Mouse (Mus musculus) liver, embryonic 12.5 days (tissue): ENCODE data around the gene Fam219a. TPM values are rescaled to one million over a fixed set of nuclear protein-coding genes. Genes with fewer than 3 reads are reported as not detected.

Experiments used
- ATAC-seq: fragments of 200-750 bp; cut with Nextera tagmentation; 2 replicates; pipeline ENCODE4 v1.8.0; 2017; ENCODE audit warnings: moderate number of reproducible peaks, mild to moderate bottlenecking, moderate library complexity
- H3K27ac ChIP-seq: fragments of 300-500 bp; sonication (generic); 2 replicates; pipeline ENCODE4 v1.5.1; 2016; ENCODE audit warnings: mild to moderate bottlenecking
- H3K27me3 ChIP-seq: fragments of 300-500 bp; sonication (generic); replicated peaks from 2 replicates; pipeline ENCODE4 v1.6.1; 2016; ENCODE audit warnings: mild to moderate bottlenecking, moderate library complexity
- H3K36me3 ChIP-seq: fragments of 300-500 bp; sonication (generic); 2 replicates; pipeline ENCODE4 v1.6.1; 2016; ENCODE audit warnings: mild to moderate bottlenecking, moderate library complexity
- H3K4me1 ChIP-seq: fragments of 300-500 bp; sonication (generic); 2 replicates; pipeline ENCODE4 v1.6.1; 2016
- H3K4me2 ChIP-seq: fragments of 300-500 bp; sonication (generic); 2 replicates; pipeline ENCODE4 v1.6.1; 2016; ENCODE audit warnings: mild to moderate bottlenecking, moderate library complexity
- H3K4me3 ChIP-seq: fragments of 300-500 bp; sonication (generic); 2 replicates; pipeline ENCODE4 v1.5.1; 2016; ENCODE audit warnings: mild to moderate bottlenecking, moderate library complexity
- H3K9ac ChIP-seq: fragments of 300-500 bp; sonication (generic); 2 replicates; pipeline ENCODE4 v1.6.1; 2016; ENCODE audit warnings: mild to moderate bottlenecking, moderate library complexity
- H3K9me3 ChIP-seq: fragments of 300-500 bp; sonication (generic); replicated peaks from 2 replicates; pipeline ENCODE4 v1.6.1; 2016; ENCODE audit warnings: mild to moderate bottlenecking, moderate library complexity
- WGBS: fragments of 180-500 bp; shearing (Covaris S2); methylation state at CpG from one replicate; pipeline ENCODE4 v1.1.7; 2016; ENCODE audit not compliant: insufficient replicate concordance; 5-methylcytosine and 5-hydroxymethylcytosine counted together
- polyA plus RNA-seq: library from polyadenylated mRNA; unstranded; fragments of >200 nt; fragmentation: Nextera tagmentation; extraction: Ambion mirVana; gene quantifications from 2 replicates; pipeline ENCODE4 v1.2.1, GENCODE M21; 2016

Gene Fam219a
- polyA plus RNA-seq, 1 experiment from 2014 or later: 1.0 TPM

- no peak overlapping the region for H3K9ac ChIP-seq
- no peaks in the 10 kb centered on the region for H3K36me3 ChIP-seq
- H3K27ac ChIP-seq: no peak overlapping the region
- H3K4me1 ChIP-seq: no peaks in the 10 kb centered on the region
- H3K4me2 ChIP-seq: no peak overlapping the region
- H3K4me3 ChIP-seq: no peak overlapping the region
- 21% methylated on average over 8 of the region's 8 CpGs for WGBS
- H3K27me3 ChIP-seq: no peaks in the 10 kb centered on the region
- no peak for ATAC-seq
- H3K9me3 ChIP-seq: no peaks in the 10 kb centered on the region
Observed at GRCm38 (mm10) chr4:41545985-41546384, 23.4 kb downstream of the Fam219a start.

- no peaks in the 10 kb centered on the region for H3K27me3 ChIP-seq
- no peak overlapping the region for H3K4me2 ChIP-seq
- no peak overlapping the region for H3K4me3 ChIP-seq
- ATAC-seq: no peak
- no peak overlapping the region for H3K27ac ChIP-seq
- H3K9ac ChIP-seq: no peak overlapping the region
- no peaks in the 10 kb centered on the region for H3K9me3 ChIP-seq
- H3K4me1 ChIP-seq: no peaks in the 10 kb centered on the region
- no peaks in the 10 kb centered on the region for H3K36me3 ChIP-seq
- WGBS: 62% methylated on average over 8 of the region's 8 CpGs
Observed at GRCm38 (mm10) chr4:41542136-41542535, 27.2 kb downstream of the Fam219a start.

DNA sequence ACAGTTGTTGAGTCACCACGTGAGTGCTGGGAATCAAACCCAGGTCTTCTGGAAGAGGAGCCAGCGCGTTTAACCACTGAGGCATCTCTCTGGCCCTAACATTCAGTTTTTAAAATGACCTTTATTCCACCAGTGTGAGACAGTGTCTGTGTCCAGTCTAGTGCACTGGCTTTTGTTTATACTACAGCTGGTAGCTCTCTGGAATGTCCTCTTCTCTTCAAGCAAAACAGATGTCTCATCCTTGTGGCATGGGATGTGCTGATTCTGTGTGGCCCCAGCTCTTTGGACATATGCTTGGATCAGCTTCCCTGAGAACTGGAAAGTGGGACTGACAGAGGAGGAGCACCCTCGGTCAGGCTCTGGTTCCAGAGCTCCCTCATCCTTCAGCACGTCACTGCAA is 34.5 kb downstream of the Fam219a start:
- H3K27ac ChIP-seq: no peak overlapping the region
- no peak for ATAC-seq

DNA sequence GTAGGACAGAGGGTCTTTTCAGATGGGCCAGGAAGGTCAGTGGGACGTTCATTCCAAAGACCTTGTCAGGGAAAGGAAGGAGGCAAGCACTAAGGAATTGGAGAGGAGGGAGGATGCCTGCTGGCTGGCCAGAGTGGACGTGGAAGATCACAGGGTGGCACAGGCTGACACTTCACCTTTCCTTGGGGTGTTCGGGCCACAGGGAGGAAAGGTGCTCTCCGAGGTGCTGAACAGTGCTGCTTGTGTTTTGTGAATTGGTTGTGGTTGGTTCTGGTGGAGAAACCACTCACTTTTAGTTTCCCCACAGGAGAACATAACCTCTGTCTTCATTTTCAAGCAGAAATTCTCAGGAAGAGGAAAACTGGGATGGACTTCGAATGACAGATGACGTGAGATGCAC is 36.9 kb downstream of the Fam219a start:
- Histone ChIP-seq H3K27ac (no peak overlapping the region), H3K4me3 (no peak overlapping the region), H3K9me3 (no peaks in the 10 kb centered on the region), H3K36me3 (no peaks in the 10 kb centered on the region), H3K4me2 (no peak overlapping the region), H3K9ac (no peak overlapping the region), H3K27me3 (0 out of 2 replicates have a peak, but pooled peaks cover 11% of the 10 kb centered on the region), H3K4me1 (no peaks in the 10 kb centered on the region)
- no peak for ATAC-seq
- WGBS: 27% methylated on average over 6 of the region's 6 CpGs

More for the DNA sequence above, 34.5 kb downstream of the Fam219a start:
- no peak overlapping the region for H3K4me2 ChIP-seq
- H3K9ac ChIP-seq: no peak overlapping the region
- H3K4me1 ChIP-seq: no peaks in the 10 kb centered on the region
- no peaks in the 10 kb centered on the region for H3K27me3 ChIP-seq
- 45% methylated on average over 5 of the region's 5 CpGs for WGBS
- no peaks in the 10 kb centered on the region for H3K36me3 ChIP-seq
- H3K4me3 ChIP-seq: no peak overlapping the region
- H3K9me3 ChIP-seq: no peaks in the 10 kb centered on the region

GRCm38 (mm10) chr4:41527996-41528395 is 41.3 kb downstream of the Fam219a start:
- ATAC-seq: no peak
- Histone ChIP-seq H3K9ac (no peak overlapping the region), H3K27ac (no peak overlapping the region), H3K36me3 (no peaks in the 10 kb centered on the region), H3K9me3 (no peaks in the 10 kb centered on the region), H3K4me3 (no peak overlapping the region), H3K4me1 (no peaks in the 10 kb centered on the region), H3K27me3 (peaks cover 19% of the 10 kb centered on the region; the same call in 1 of the 2 replicates), H3K4me2 (no peak overlapping the region)
- 59% methylated on average over 8 of the region's 8 CpGs for WGBS

DNA sequence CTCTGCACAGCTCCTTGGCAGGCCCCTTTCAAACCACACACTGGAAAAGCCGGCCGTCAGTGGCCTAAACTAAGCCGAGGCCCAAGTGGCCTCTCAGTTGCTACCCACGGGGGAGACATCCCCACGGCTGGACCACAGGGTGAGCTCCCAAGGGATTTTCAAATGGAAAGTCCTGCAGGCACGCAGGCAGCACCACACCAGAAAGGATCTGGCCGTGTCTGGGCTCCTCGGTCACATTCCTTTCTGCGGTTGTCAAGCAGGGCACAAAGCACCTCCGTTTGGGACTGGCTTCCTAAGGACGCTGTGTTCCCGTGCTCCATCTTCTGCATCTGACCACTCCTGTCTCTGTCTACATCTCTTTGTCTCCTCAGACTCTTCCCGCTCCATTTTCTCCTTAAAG is 42.3 kb downstream of the Fam219a start:
- Histone ChIP-seq H3K9me3 (no peaks in the 10 kb centered on the region), H3K4me3 (no peak overlapping the region), H3K27me3 (peaks cover 26% of the 10 kb centered on the region), H3K36me3 (no peaks in the 10 kb centered on the region), H3K27ac (no peak overlapping the region), H3K4me1 (no peaks in the 10 kb centered on the region), H3K4me2 (no peak overlapping the region), H3K9ac (no peak overlapping the region)
- no peak for ATAC-seq
- WGBS: 48% methylated on average over 13 of the region's 13 CpGs

- Histone ChIP-seq H3K4me3 (no peak overlapping the region), H3K4me2 (no peak overlapping the region), H3K9ac (no peak overlapping the region), H3K27ac (no peak overlapping the region), H3K36me3 (no peaks in the 10 kb centered on the region), H3K27me3 (peaks cover 31% of the 10 kb centered on the region), H3K9me3 (no peaks in the 10 kb centered on the region), H3K4me1 (no peaks in the 10 kb centered on the region)
- no peak for ATAC-seq
- 52% methylated on average over 7 of the region's 7 CpGs for WGBS
Observed at GRCm38 (mm10) chr4:41526553-41526952, 42.8 kb downstream of the Fam219a start.

- ATAC-seq: no peak
Observed at GRCm38 (mm10) chr4:41524829-41525228, 44.5 kb downstream of the Fam219a start.

GRCm38 (mm10) chr4:41523839-41524238 is 45.5 kb downstream of the Fam219a start:
- Histone ChIP-seq H3K9ac (no peak overlapping the region), H3K4me2 (no peak overlapping the region), H3K27me3 (peaks cover 49% of the 10 kb centered on the region), H3K9me3 (no peaks in the 10 kb centered on the region), H3K27ac (no peak overlapping the region), H3K4me3 (no peak overlapping the region), H3K36me3 (no peaks in the 10 kb centered on the region), H3K4me1 (no peaks in the 10 kb centered on the region)
- no peak for ATAC-seq
- 63% methylated on average over 7 of the region's 7 CpGs for WGBS

More at GRCm38 (mm10) chr4:41524829-41525228, 44.5 kb downstream of the Fam219a start:
- no peaks in the 10 kb centered on the region for H3K36me3 ChIP-seq
- no peaks in the 10 kb centered on the region for H3K9me3 ChIP-seq
- no peak overlapping the region for H3K4me2 ChIP-seq
- WGBS: 50% methylated on average over 9 of the region's 9 CpGs
- H3K4me3 ChIP-seq: no peak overlapping the region
- H3K27me3 ChIP-seq: peaks cover 48% of the 10 kb centered on the region
- H3K9ac ChIP-seq: no peak overlapping the region
- no peaks in the 10 kb centered on the region for H3K4me1 ChIP-seq
- H3K27ac ChIP-seq: no peak overlapping the region

DNA sequence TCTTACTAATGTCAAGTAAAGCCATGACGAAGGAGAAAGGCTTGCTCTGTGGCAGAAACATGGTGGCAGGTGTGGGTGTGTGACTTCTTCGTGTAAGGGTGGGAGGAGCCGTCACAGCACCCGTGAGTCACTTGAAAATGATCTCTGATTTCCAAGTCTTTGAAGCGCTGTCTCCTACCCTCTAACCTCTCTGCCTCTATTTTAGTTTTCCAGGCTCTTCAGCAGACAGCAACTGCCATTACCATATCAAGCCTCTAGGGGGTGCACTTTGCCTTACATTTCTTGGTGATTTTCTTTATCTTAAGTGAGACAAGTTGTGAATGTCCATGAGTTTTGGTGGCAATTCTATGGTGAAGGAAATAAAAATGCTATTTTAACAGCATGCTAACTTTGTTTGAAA is 46.5 kb downstream of the Fam219a start:
- H3K27ac ChIP-seq: no peak overlapping the region
- no peaks in the 10 kb centered on the region for H3K4me1 ChIP-seq
- no peak overlapping the region for H3K9ac ChIP-seq
- no peak for ATAC-seq
- H3K9me3 ChIP-seq: no peaks in the 10 kb centered on the region
- H3K36me3 ChIP-seq: no peaks in the 10 kb centered on the region
- H3K27me3 ChIP-seq: peaks cover 48% of the 10 kb centered on the region
- no peak overlapping the region for H3K4me3 ChIP-seq
- no peak overlapping the region for H3K4me2 ChIP-seq
- 35% methylated on average over 5 of the region's 5 CpGs for WGBS

DNA sequence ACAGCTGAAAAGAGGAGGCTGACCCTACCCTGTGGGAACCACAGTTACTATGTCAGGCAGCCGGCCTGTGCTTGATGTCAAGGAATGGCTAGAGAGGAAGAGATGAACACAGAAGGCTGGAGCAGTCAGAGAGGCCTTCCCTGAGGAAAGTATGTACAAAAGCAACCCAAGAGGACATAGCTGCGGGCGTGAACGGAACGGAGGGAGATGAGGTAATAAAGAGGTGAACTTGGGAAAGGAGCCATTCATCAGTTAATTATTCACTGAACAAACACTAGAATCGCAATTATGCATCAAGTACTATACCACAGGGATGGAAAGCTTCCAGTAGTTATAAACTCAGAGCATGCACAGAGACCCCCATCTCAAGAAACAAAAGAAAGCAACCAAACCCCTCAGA is 47.2 kb downstream of the Fam219a start:
- Histone ChIP-seq H3K36me3 (no peaks in the 10 kb centered on the region), H3K4me1 (no peaks in the 10 kb centered on the region), H3K4me2 (no peak overlapping the region), H3K27me3 (peaks cover 50% of the 10 kb centered on the region), H3K9me3 (no peaks in the 10 kb centered on the region), H3K4me3 (no peak overlapping the region), H3K9ac (no peak overlapping the region), H3K27ac (no peak overlapping the region)
- WGBS: 83% methylated on average over 6 of the region's 6 CpGs
- ATAC-seq: no peak

- H3K4me2 ChIP-seq: no peak overlapping the region
- no peak overlapping the region for H3K9ac ChIP-seq
- no peaks in the 10 kb centered on the region for H3K4me1 ChIP-seq
- peaks cover 42% of the 10 kb centered on the region for H3K27me3 ChIP-seq
- WGBS: 33% methylated on average over 14 of the region's 14 CpGs
- no peak overlapping the region for H3K27ac ChIP-seq
- no peak for ATAC-seq
- no peaks in the 10 kb centered on the region for H3K9me3 ChIP-seq
- no peaks in the 10 kb centered on the region for H3K36me3 ChIP-seq
- no peak overlapping the region for H3K4me3 ChIP-seq
Observed at GRCm38 (mm10) chr4:41520641-41521040, 48.7 kb downstream of the Fam219a start.

DNA sequence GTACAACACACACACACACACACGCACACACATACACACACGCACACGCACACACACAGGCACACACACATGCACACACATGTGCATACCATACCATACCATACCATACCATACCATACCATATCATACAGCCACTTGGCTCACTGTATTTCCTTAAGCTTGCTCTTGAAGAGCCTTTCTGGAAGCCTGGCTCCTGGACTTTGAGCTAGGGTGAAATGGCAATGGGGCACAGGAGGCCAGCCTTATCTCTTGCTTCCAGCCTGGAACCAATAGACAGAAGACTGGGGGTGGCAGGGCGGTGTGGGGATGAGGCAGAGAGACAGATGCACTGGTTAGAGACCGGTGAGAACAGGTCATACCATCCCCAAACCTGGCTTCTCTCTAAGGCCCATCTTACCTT is 50.1 kb downstream of the Fam219a start:
- Histone ChIP-seq H3K36me3 (no peaks in the 10 kb centered on the region), H3K9me3 (no peaks in the 10 kb centered on the region), H3K4me2 (no peak overlapping the region), H3K9ac (no peak overlapping the region), H3K27me3 (peaks cover 49% of the 10 kb centered on the region), H3K4me3 (no peak overlapping the region), H3K27ac (no peak overlapping the region), H3K4me1 (no peaks in the 10 kb centered on the region)
- ATAC-seq: no peak
- 81% methylated on average over 5 of the region's 5 CpGs for WGBS
